Mouse (Mus musculus) adrenal gland, adult (tissue): ENCODE measurements at regions not wholly inside any gene's neighbourhood (a gene's known extent, or its start where the extent isn't known, plus 50 kb on each side); places are given as distances from the start of the nearest gene placed in this dataset.
A peak's percentile ranks its signal among the peaks of the same experiment; 100 is the strongest.

Source experiments
- DNase-seq, 2 experiments: peaks; one replicate each; pipeline ENCODE4 v3.0.0; 2022 to 2023; ENCODE audit warnings: low spot score in 1 of 2; ENCODE audit not compliant: inconsistent age in 2 of 2

DNA sequence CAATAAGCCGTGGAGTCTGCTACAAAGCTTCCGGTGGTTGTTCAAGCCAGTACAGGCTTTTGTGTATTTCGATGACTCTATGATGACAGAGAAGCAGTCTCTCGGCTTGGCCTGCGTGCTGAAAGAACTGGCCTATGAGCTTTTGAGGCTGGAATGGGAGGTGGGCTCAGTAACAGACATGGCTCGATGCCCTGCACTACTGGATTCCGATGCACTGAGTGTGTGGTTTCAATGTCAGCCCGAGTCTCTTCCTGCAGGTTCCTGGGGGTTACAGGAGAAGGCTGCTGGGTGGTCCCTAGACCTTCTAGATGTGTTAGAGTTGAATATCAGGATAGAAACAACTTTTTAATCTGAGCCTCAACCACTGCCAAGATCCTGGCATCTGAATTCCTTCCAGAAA lies 53.2 kb downstream of the Gm815 start:
- DNase-seq, result peak; percentile 6 to 25

DNA sequence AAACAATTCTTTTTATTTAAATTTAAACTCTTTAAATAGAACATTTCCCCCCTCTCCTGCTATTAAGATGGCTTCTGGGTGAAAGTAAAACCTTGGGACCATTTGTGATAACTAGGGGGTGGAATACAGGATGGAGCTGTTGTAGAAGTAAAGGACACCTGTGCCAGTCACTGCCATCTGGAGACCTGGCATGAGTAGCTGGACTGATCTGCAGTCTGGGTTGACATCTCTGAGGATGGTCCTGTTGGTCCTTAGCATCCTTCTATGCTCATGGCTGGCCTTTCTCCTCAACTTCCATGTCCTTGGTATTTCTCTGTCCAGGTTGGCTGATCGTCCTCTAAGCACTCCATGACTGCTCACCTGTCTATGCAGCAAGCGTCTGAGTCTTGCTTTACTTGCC lies 58.3 kb downstream of the Gm815 start:
- DNase-seq, result no peak

DNA sequence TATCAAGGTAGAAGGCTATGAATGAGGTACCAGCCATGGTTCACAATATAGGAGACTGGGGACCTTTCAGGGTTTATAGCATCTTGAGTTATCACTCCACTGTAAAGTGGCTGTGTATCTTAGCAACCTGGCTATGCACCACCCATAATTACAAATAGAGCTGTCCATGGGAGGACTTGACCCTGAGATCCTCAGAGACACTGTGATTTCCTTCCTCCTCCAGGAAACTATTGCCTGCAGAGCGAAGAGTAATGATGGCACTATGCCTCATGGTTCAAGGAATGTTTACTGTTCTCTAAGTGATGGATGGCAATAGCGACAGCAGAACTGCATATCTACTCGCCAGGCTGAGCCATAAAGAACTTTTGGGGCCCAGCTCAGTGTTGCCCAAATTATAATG lies 60.9 kb downstream of the Gm815 start:
- DNase-seq, result no peak

DNA sequence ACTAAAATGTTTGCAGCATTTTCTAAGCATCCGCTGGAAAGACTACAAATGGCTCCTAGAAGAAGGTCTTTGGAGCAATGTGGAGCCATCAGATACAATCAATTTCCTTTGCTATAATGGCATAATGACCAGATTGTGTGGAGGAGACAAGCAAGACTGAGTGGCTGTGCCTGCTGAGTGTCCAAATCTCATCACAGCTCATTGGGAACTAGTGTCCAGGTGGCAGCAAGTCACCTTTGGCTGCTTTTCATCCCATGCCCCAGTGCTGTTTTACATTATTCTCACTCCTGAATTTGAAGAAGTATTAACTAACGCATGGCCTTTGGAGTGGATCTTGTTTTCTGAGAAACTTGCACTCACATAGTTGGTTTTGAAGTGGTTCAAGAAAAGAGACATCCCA lies 62.8 kb downstream of the Gm815 start:
- no peak for DNase-seq

DNA sequence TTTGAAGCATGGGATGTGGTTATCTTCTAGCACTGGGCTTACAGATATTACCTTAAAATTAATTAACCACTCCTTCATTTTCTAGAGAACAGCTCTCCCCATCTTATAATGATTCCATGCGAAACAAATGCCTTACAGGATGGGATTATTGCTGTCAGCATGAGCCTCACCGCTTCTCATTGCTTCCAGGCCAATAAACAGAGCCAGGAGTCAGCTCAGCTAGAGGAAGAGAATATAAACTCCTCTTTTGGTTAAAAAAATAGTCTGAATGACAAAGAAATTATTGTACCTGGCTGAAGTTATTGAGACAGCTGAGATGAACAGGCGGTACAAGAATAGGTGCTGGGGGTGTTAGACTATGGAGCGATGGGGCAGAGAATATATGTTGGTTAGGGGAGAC lies 63.5 kb downstream of the Gm815 start:
- DNase-seq, result no peak

DNA sequence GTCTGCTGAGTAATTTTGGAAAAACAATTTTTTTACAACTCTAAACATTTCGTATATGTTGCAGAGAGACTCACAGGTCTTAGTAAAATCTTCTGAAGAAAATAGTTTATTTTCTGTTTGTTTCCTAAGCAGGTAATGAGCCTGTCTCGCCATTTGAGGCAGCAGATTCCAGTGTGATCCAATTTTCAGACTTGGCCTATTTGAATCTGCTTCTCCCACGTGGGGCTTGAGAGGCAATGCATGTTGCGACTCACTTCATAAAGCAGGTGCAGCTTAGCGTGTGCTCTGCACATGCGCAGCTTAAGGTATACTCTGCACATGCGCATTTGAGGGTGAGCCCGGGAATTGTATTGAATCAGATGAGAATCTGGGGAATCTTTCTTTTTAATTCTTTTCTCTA lies 67.7 kb downstream of the Gm815 start:
- no peak for DNase-seq

DNA sequence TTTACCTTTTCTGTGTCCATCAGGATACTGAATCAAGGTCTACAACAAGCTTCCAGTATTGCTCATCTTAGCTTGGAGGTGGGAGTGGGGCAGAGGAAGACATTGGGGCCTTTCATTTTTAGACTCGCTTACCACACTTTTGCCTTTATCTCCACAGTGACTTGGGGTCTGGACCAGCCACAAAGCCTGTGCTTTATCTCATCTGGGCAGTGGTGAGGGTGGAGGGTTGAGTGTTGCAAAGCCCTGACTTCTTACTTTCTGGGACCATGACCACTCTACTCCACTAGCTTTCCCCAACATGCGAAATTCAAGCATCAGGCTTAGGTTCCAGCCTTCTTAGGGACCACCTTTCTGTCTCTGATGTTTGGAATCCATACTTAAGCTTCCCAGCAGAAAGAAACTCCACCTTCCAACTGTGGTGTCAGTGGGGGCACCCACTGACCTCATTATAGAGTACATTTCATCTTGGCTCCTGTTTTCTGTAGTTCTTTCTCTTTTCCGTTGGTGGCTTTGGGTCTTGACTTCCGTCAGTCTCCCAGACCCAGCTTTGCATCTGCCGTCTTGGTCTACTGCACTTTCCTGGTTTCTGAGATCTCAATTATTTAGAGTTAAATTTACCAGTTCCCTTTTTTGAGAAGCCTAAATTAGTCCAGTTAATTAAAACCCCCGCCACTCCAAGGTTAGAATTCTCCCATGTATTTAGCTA lies 80.5 kb downstream of the Gm815 start:
- no peak for DNase-seq

DNA sequence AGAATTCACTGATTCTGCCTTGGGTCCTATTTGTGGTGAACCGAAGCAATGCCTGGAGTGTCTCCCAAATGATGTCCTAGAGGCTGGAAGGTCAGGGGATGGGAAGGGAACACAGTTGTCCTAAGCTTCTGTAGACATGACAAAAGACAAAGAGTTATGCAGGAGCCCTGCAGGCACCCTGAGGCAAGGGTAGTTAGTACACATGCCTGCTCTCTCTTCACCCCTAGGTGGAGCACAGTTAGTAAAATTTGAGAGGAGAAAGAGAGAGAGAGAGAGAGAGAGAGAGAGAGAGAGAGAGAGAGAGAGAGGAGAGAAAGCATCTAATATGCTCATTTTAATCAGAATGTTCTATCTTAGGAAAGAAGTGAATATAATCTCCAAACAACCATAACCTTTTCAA lies 87.4 kb downstream of the Gm815 start:
- no peak for DNase-seq

DNA sequence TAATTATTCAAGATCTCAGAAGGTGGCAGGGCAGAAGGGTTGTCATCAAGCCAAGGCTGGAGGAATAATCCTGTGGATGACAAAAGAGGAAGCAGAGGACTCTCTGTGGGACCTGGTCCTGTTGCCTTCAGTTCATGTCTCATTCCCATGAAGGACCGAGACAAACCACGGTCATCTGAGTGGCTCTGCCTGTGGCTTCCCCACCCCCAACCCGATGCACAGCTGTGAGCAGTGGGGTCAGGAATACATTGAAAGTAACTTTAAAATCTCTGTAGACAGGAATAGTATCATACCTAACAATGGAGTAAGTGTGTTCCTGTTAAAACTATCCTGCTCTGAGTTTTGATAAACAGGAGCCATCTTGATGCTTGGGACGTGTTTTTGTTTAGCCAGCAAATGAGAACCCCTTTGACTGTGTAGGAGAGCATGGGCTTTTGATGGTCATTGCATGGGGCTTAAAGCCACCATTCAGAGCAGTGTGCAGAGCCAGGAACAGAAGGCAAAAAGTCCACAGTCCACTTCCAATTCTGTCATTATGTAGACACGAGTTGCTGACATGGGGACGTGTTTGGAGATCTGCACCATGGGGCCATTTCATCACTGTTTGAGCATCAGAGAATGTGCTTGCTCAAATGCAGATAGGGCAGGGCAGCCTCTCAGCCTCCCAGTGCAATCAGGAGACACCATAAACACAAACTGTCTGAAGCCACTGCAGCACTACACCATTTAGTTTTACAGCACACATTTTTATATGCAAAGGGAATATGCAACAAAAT lies 88.3 kb downstream of the Gm815 start:
- DNase-seq, result no peak

DNA sequence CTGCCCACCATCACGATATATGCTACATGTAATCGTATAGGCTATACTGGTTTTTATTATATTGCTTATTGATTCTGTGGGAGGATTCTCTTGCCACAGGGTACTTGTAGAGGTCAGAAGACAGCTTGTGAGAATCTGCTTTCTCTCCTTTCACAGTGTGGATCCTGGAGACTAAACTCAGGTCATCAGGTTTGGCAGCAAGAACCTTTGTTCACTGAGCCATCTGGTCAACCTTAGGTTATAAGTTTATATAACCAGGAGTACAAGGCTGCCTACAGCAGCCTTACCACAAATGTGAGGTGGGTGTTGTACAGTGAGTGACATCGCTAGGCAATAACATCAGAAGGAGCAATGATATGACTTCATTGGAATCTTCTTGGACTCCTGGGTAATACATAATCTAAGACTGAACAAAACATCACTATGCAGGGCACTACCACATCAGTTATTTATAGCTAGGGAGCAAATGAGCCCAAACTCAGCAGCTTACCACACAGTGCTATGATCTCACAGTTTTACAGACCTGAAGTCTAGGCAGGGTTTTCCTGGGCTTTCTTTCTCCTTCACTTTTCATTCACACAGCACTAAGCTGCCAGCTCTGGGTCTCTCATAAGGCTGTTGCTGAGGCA lies 89.0 kb downstream of the Gm815 start:
- no peak for DNase-seq

DNA sequence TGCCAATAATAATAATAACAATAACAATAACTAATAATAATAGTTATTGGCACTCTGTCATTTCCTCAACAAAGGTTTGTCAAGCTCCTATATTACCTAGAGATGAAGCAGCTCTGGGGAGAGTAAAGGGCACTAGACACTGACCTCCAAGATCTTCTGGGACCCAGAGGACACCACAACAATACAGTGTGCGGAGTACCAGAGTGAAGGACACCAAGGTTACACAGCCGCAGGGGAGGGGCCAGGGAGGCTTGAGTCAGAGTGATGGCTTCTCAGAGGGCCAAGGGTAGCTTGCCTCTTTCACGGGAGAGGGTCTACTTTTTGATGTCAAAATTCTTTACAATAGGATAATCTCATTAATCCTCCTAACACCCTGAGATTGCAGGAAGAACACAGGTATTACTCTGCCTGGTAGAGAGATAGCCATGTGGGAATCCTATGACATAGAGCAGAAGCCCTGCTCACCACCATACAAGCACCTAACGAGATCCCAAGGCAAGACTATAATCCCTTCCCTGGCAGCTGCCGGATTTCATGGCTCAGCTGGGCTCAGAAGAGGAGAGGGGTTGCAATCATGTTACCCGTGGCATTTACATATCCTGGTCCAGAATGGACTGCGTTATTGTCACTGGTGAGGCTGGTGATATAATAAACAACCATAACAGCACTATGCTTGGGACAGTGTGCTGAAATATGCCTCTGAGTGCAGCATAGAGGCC lies 91.1 kb downstream of the Gm815 start:
- DNase-seq, result no peak

DNA sequence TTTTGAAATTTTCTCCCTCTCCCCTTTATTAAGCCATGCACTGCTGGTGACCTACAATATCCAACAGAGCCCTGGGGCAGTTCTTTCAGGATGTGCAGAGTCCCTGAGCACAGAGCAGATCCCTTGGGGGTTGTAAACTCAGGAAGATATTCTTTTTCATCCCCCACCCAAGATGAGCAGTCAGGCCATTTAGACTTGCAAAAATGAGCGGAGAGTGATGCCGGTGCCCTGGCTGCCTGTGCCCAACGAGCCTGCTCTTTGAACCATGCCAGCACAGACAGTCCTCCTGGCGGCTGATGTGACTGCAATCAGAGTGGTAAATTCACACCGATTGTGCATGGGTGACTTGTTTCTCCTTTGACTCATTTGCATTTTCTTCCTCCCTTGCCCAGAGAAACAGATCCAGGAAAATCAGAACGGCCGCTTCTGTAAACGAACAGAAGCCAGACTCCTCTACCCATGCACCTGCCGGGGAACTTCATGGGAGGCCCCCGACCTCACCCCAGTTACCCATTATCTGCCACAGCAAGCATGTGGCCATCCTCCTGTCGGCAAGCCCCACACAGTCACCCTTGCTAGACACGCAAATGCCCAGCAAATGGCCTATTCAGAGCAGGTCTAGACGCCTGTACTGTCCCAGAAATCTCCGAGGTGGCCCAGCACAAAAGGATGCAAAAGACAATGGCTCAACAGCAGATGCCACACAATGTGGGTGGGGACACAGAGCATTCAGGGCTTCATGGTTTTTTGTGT lies 92.4 kb downstream of the Gm815 start:
- DNase-seq, result no peak

DNA sequence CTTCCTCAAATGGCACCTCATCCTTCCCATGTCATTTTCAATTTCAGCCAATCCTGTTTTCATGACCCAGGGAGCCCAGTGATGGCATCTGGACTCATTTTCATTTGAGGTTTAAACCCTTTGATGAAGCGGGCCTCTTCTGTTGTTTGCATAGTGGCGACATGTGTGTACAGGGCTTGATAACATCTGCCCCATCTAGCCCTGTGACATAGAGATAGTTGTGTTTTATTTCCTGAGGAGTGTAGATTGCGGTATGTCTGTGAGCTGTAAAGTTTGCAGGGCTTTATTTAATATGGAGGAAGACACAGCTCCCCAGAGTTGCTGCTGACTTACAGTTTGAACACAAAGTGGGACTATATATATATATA lies 92.9 kb downstream of the Gm815 start:
- no peak for DNase-seq

DNA sequence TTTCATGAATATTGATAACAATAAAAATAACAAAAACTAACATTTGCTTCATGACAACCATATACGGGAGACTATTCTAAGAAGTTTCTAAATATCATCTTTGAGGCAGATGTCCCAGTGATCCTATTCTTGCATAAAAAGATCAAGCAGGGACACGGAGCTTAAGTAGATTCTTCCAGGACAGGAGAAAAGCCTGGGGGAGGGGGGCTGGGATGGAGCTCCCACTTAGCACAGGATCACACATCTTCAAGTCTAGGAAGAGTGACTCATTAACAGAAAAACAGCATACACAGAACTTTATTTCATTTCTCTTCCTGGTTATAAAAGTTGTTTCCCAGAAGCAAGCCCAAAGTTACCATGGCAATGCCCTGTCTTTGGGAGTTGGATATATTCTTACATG lies 93.6 kb downstream of the Gm815 start:
- DNase-seq, result no peak

DNA sequence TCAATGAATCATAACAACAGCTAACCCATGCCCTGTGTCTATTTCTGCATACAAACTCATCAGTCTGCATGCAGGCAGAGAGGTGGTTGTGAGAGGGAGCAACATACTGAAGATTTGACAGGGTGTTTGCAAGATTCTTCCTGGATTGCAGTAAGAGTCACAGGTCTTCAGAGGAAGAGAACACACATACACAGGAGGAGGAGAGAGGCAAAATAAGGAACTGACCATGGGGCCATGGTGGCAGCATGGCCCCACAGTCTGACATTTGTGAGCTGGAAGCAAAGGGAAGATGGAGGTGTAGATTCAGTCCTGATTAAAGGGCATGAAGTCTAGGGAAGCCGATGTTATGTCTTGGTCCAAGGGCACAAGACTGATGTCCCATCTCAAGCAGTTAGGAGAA lies 101.0 kb downstream of the Gm815 start:
- no peak for DNase-seq

DNA sequence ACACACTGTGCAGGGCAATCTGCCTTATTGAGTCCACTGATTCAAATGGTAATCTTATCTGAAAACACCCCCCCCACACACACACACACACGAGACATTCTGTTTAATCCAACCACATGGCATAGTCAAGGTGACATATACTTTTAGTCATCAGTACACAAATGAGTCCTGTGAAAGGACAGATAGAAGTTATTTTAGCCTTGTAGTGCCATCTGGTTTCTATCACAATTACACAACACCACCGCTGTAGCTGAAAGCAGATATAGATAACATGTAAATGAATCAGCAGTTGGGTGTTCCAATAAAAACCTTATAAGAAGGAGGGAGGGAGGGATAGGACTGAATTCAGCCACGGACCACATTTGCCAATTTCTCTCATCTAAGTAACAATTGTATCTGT lies 101.5 kb downstream of the Gm815 start:
- DNase-seq, result no peak

DNA sequence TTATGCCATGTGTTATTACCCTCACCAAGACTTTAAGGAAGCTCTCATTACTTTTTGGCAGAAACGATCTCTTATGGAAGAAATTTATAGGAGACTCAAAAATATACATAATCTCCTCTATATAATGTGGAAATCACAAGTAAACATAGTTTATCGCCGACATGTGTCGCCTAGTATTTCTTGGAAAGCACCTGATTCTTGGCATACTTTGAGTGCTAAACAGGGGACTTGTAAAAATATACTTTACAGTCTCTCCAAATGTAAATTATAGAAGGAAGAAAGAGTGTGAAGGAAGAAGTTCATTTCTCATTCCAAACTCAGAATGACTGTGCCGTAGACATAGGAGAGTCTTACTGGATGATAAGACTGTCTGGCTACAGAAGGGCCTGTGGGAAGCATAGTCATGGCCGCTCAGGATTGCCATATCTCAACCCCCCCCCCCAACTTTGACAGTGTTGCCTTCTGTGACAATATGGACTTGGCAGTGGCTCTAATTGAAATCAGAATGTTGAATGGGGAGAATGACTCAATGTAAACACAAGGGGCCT lies 102.3 kb downstream of the Gm815 start:
- no peak for DNase-seq

DNA sequence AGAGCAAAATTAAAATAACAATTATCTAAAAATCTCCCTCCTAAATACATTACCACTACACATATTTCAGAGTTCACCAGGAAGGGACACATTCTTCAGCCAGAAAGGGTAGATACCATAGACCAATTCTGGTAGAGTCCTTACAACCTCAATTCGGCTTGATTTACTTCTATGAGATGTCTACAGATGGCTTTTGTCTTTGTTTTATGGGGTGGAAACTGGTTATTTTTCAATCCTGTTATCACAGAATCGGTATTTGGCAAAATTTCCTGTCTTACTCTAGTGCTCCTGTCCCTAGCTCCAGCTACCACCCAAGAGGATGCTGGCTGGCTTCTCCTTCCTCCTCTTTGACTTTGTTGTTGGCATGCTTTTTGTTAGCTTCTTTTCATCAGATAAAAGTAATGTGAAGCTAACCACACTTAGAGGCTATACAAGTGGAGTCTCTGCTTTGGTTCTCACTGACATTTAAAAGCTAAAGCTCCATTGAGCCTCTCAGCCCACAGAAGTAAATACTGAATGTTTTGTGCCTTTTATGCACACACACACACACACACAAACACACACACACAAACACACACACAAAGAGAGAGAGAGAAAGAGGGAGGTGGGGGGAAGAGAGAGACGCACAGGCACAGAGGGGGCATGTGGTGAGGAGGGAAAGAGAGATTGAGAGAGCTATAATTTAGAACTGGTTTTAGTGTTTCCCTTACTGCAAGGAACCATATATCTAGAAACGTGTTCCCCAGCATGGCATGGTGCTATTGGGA lies 109.1 kb downstream of the Gm815 start:
- no peak for DNase-seq

DNA sequence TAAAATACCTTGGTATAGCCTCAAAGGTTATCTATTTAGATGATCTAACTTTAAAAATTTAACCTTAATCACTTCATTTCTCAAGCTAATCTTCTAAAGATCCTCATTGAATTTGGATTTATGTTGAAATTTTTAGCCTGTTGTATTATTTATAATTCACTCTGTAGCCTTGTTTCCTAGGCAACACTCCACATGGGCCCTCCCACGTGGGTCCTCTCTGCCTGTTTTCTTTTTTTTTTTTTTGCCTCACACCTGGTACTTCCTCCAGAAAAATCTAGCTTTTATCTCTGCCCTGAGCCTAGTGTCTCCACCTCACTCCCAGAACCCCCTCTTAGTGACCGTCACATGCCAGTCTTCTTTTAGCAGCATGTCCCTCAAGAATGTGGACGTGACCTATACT lies 113.9 kb downstream of the Gm815 start:
- no peak for DNase-seq

DNA sequence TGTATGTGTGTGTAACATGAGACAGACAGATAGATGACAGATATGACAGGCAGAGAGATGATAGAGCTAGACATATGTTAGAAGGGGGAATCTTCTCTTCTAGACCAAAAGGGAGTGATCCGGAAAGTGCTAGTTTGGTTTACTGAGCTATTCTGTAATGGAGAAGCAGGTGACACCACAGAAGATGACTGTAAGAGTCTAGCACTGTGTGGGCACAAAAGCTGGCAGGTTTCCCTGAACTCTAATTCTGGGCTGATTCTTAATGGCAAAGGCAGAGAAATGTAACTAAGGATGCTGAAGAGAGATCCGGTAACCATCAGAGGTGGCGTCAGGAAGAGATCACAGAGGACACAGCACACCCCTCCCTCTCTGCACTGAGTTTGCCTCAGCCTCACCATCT lies 136.2 kb downstream of the Gm815 start:
- DNase-seq, result no peak
